Mouse (Mus musculus): Measurements from ENCODE around the gene B3gnt9.

- TF ChIP-seq CTCF (IDR thresholded peaks at IDR 0.05; ENCODE audit: low read depth, low read length) (no peak), POLR2A (IDR thresholded peaks at IDR 0.05; ENCODE audit: extremely low read depth, insufficient read depth, low read length) (no peak)
Observed at GRCm38 (mm10) chr8:105257318-105258114, 2.6 kb upstream of the B3gnt9 start.

Measured in liver, adult 2 months (tissue).